Mouse (Mus musculus) Muller cell, postnatal 12 days (primary cell): ENCODE measurements around the gene Slc25a29.
"Not testable (repeated sequence)": the region's sequence is repeated elsewhere in the genome, so short reads cannot be mapped to it uniquely, and the experiment has no call there.

Experiments used
- DNase-seq: peaks from one replicate; pipeline ENCODE4 v3.0.0-alpha.2; 2015; ENCODE audit errors: inconsistent ontology term

Slc25a29 gene

GRCm38 (mm10) chr12:108835840-108836409 is at the start of gene Slc25a29, which contains the start of gene Slc25a47:
TSS of gene Slc25a29 (minus strand) at chr12:108835883.
TSS of gene Slc25a47 (plus strand) at chr12:108836046.
- DNase-seq = peak; percentile 99

DNA sequence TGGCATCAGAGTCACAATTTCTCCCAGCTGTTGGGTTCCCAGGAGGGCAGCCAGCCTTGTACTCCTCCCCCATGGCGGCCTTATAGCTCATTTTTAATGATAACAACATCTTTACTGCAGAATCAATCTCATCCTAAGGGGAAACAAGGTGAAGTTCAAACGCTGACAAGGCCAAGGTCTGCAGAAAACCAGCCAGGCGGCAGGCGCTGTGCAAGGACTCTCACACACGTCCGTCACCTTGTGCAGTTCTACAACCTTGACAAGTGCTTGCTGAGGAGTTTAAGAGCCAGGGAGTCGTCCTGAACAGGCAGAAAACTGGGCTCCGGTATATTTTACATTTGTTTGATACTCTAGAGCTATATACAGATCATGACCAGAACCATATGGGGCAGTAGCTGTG is 47.1 kb upstream of the Slc25a29 start:
- DNase-seq = no peak

DNA sequence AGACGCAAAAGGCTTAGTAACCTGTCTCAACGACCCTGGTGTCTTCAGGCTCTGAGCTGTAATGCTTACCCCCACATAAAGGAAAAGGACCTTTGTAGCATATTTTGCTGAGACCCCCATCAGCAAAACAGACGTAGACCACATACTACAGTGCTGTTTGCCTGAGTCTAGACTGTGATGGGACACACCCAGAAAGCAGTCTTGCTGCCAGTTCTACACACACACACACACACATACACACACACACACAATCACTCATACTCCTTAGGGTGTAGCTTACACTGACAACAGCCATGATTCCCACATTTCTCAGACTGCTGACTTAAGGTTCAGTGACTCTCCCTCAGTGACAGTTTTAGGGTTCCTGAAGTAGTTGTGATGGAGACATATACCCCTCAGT is 45.5 kb upstream of the Slc25a29 start:
- DNase-seq = no peak

GRCm38 (mm10) chr12:108880606-108881005 is 44.9 kb upstream of the Slc25a29 start:
- no peak for DNase-seq

DNA sequence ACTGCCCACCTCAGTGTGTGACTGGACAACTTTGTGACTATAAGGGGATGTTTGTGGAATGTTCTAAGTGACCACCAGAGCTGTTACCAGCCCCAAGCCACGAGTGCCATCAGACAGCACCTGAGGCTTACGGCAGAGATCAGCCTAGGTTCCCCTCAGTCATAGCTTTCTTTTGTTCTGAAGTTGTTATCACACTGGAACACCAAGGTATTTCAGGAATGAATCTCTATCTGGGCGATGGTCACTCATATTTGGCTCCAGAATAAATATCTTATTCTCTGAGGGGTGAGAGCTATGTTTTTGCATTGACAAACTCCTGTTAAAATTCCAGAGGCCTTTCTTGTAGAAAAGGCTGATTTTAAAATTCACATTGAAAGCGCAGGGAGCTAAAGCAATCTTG is 43.5 kb upstream of the Slc25a29 start:
- DNase-seq = no peak

GRCm38 (mm10) chr12:108873122-108873521 is 37.4 kb upstream of the Slc25a29 start:
- no peak for DNase-seq

DNA sequence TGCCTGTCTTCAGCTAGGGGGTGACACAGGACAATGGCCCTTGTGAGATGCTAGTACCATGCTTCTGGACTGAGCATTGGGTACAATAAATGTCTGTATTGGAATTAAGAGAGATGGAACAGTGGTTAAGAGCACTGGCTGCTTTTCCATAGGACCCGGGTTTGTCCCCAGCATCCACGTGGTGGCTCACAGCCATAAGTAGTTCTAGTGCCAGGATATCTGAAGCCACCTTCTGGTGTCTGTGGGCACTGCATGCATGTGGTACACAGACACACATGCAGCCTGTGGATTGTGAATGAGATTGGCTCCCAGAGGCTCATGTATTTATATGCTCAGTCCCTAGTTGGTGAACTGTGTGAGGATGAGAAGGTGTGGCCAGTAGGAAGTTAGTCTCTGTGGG is 33.9 kb upstream of the Slc25a29 start:
- no peak for DNase-seq

DNA sequence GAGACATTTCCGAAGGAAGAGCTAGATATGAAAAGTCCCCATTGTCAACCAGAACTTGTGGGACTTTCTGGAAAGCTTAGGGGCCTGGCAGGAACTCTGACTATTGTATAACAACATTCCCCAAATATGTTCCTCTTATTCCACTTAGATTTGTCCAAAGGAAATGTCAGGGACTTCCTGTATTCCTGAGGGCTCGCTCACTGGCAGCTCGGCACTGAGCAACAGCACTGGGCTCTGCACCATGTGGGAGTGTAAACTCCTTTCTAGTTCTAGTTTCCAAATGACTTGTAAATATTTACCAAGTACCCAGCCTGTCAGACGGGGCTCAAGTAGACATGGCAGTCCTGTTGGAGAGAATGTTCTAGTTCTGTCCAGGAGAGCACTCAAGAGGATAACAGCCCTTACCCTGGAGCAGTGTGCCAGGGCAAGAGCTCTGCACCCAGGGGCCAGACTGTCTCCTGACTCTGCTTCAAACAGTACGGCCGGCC is 29.4 kb upstream of the Slc25a29 start:
- DNase-seq = no peak

- DNase-seq = no peak
Measured at GRCm38 (mm10) chr12:108858486-108858885, 22.8 kb upstream of the Slc25a29 start.

DNA sequence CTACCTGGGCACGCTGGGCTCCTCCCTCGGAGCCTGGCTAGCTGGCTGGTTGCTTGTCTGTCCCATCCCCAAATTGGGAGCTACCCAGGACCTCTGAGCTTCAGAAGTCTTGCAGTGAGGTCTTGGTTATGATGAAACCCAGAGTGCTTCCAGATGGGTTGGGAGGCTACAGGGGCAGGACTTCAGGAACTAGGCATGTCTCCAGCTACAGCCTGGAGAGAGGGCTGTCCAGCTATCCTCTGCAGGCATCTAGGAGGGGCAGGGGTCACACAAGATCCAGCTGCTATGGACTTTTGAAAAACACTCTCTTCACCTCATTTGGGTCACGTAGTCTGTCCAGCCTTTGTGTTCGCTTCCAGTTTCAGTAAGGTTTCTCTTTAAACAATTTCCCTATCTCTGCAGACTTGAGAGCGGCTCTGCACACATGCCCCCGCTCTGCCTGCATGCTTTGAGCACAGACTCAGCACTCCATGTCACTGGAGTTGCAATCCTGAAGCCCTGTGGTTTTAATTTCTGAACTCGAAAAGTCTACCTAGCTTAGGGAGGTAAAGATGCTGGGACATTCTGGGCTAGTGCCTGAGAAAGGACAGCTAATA is 22.0 kb upstream of the Slc25a29 start:
- no peak for DNase-seq

DNA sequence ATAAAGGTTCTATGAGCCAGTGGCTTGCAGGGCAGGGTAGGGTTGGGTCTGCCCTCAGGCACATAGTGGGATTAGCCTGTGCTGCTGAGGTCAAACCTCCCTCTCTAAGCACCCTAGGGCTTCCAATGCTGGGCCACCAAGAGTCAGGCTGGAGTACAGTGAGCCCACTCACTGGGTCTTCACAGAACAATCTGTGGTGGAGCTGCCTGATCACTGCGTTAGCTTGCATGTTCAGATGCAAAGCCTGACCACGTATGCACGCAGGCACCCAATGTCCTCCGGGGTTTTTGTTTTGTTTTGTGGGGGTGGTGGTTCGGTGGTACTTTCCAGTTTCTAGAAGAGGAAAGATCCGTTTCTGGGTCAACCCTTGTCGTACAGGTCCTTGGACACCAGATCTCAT is 21.4 kb upstream of the Slc25a29 start:
- no peak for DNase-seq

DNA sequence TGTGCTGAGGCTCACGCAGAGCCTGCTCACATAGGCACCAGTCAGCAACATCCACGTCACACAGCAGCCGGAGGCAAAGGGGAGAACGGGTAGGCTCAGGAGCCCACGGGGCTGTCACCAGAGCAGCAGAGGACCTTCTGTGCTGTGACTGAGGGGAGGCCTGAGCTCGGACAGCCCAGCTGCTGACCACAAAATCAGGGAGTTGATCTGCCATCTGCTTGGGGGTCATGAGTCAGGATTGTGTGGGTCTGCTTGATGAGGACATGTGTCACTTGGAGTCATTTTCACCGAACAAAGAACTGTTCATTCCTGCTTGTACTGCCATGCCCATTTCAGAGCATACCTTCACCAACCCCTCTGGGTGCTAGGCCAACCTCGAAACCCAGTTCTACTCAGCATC is 20.5 kb upstream of the Slc25a29 start:
- no peak for DNase-seq

- no peak for DNase-seq
Measured at GRCm38 (mm10) chr12:108855081-108855480, 19.4 kb upstream of the Slc25a29 start.

GRCm38 (mm10) chr12:108852822-108853221 is 17.1 kb upstream of the Slc25a29 start:
- no peak for DNase-seq

DNA sequence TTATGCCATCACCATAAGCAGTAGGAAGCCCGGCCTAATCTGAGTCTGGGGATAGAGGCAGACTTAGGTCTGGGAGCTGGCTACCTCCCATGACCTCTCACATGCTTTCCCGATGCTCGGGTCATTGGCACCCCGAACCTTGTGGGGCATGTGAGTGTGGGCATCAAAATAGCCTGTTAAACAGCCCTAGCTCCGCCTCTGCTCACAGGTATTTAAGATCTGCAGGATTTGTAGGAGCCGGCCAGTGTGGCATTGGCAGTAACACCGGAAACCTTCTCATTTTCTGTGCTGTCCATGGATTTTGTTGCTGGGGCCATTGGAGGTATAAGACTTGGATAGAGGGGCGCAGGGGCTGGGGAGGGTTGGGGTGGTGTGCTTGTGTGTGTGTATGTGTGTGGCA is 15.2 kb upstream of the Slc25a29 start:
- no peak for DNase-seq

- no peak for DNase-seq
Measured at GRCm38 (mm10) chr12:108850129-108850528, 14.4 kb upstream of the Slc25a29 start.

- no peak for DNase-seq
Measured at GRCm38 (mm10) chr12:108849488-108850022, 13.9 kb upstream of the Slc25a29 start.

GRCm38 (mm10) chr12:108848033-108848432 is 12.3 kb upstream of the Slc25a29 start:
- not testable (repeated sequence) for DNase-seq

DNA sequence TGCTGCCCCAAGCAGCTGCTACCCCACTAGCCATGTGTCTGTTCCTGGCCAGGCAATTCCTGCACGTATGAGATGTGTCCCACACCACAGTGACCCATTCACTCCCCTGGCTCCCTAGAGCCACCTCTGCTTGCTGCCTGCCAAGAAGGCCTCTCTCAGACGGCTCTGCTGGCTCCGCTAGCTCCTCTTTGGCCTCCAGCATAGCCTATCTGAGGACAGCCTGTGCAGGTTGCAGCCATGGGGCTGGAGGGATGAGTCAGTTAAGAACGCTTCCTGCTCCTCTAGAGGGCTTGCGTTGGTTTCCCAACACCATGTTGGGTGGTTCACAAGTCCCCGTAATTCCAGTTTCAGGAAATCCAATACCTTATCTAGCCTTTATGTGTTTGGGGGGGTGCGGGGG is 7.0 kb upstream of the Slc25a29 start:
- no peak for DNase-seq

GRCm38 (mm10) chr12:108841181-108841580 is 5.5 kb upstream of the Slc25a29 start:
- DNase-seq = no peak

GRCm38 (mm10) chr12:108836722-108837121 is 1.0 kb upstream of the Slc25a29 start:
- DNase-seq = peak; percentile 16

- DNase-seq = no peak
Measured at GRCm38 (mm10) chr12:108835208-108835839, 359 bp downstream of the Slc25a29 start.

- no peak for DNase-seq
Measured at GRCm38 (mm10) chr12:108834786-108835185, 897 bp downstream of the Slc25a29 start.
